Mouse (Mus musculus) MEL (cell line): ENCODE measurements around the gene Cmss1. TPM values are rescaled to one million over a fixed set of nuclear protein-coding genes. Genes with fewer than 3 reads are reported as not detected.

Experiments used
- DNase-seq: peaks from one replicate; pipeline ENCODE4 v3.0.0; 2011; ENCODE audit warnings: low read depth, low spot score
- H3K27ac ChIP-seq: 2 replicates; pipeline ENCODE4 v1.5.1; 2012; ENCODE audit warnings: low read depth, mild to moderate bottlenecking, control low read depth, low read length, moderate library complexity; ENCODE audit not compliant: control insufficient read depth
- H3K27me3 ChIP-seq, 2 experiments: fragments of 150-350 bp in 1 of 2; sonication (generic) in 1 of 2; 2 replicates each; pipeline ENCODE4 v1.6.1; 2012; ENCODE audit warnings: low read length in 2 of 2, mild to moderate bottlenecking in 2 of 2, improper control_type of control experiment in 1 of 2, moderate library complexity in 1 of 2; ENCODE audit not compliant: insufficient read depth in 2 of 2, control insufficient read depth in 1 of 2
- H3K36me3 ChIP-seq, 2 experiments: 2 replicates each; pipeline ENCODE4 v1.6.1; 2012 to 2014; ENCODE audit warnings: low read length in 2 of 2, improper control_type of control experiment in 1 of 2, inconsistent platforms in 1 of 2, mild to moderate bottlenecking in 1 of 2; ENCODE audit not compliant: insufficient read depth in 2 of 2, control insufficient read depth in 1 of 2
- H3K4me1 ChIP-seq, 2 experiments: fragments of 150-350 bp in 1 of 2; sonication (generic) in 1 of 2; 2 replicates each; pipeline ENCODE4 v1.6.1; 2012; ENCODE audit warnings: low read length in 2 of 2, improper control_type of control experiment in 1 of 2, mild to moderate bottlenecking in 1 of 2; ENCODE audit not compliant: insufficient read depth in 2 of 2, control insufficient read depth in 1 of 2
- H3K4me3 ChIP-seq, 2 experiments: fragments of 150-350 bp in 1 of 2; sonication (generic) in 1 of 2; 2 replicates each; pipeline ENCODE4 v1.5.1; 2012; ENCODE audit warnings: low read depth in 2 of 2, low read length in 2 of 2, mild to moderate bottlenecking in 2 of 2, moderate library complexity in 2 of 2, control low read depth in 1 of 2, improper control_type of control experiment in 1 of 2; ENCODE audit not compliant: control insufficient read depth in 1 of 2, insufficient read depth in 1 of 2
- H3K79me2 ChIP-seq: 2 replicates; pipeline ENCODE4 v1.6.1; 2012; ENCODE audit warnings: mild to moderate bottlenecking, low read length, moderate library complexity; ENCODE audit not compliant: control insufficient read depth, poor library complexity, insufficient read depth
- H3K9ac ChIP-seq: 2 replicates; pipeline ENCODE4 v1.6.1; 2012; ENCODE audit warnings: low read depth, mild to moderate bottlenecking, control low read depth, low read length, moderate library complexity; ENCODE audit not compliant: control insufficient read depth, poor library complexity, severe bottlenecking
- H3K9me3 ChIP-seq: fragments of 150-350 bp; sonication (generic); replicated peaks from 2 replicates; pipeline ENCODE4 v1.6.1; 2012; ENCODE audit warnings: mild to moderate bottlenecking, low read length, improper control_type of control experiment, moderate library complexity; ENCODE audit not compliant: insufficient read depth
- BHLHE40 ChIP-seq: IDR thresholded peaks from 2 replicates; pipeline ENCODE4 v1.6.1; 2012; ENCODE audit warnings: low read depth, mild to moderate bottlenecking, inconsistent platforms, low read length, improper control_type of control experiment, borderline replicate concordance
- EP300 ChIP-seq, 2 experiments: IDR thresholded peaks; 2 replicates each; pipeline ENCODE4 v1.6.1; 2011; ENCODE audit warnings: improper control_type of control experiment in 2 of 2, low read length in 2 of 2, low read depth in 1 of 2, mild to moderate bottlenecking in 1 of 2
- ETS1 ChIP-seq: IDR thresholded peaks from 2 replicates; pipeline ENCODE4 v1.6.1; 2012; ENCODE audit warnings: low read depth, mild to moderate bottlenecking, inconsistent platforms, low read length, improper control_type of control experiment, moderate library complexity
- GATA1 ChIP-seq: IDR thresholded peaks from 2 replicates; pipeline ENCODE4 v1.6.1; 2011; ENCODE audit warnings: low read depth, low read length, improper control_type of control experiment
- HCFC1 ChIP-seq: IDR thresholded peaks from 2 replicates; pipeline ENCODE4 v1.6.1; 2012; ENCODE audit warnings: low read depth, mild to moderate bottlenecking, inconsistent platforms, low read length, improper control_type of control experiment, moderate library complexity
- JUND ChIP-seq: IDR thresholded peaks from 2 replicates; pipeline ENCODE4 v1.6.1; 2011; ENCODE audit warnings: low read depth, mild to moderate bottlenecking, improper control_type of control experiment, low read length
- KAT2A ChIP-seq: conservative IDR thresholded peaks from 2 replicates; pipeline ENCODE4 v1.6.1; 2012; ENCODE audit warnings: low read depth, low read length, improper control_type of control experiment, inconsistent platforms
- MAX ChIP-seq: IDR thresholded peaks from 2 replicates; pipeline ENCODE4 v1.6.1; 2011; ENCODE audit warnings: low read length, improper control_type of control experiment
- MEF2A ChIP-seq: IDR thresholded peaks from 2 replicates; pipeline ENCODE4 v1.6.1; 2014; ENCODE audit warnings: low read depth, mild to moderate bottlenecking, inconsistent platforms, low read length, improper control_type of control experiment; ENCODE audit not compliant: poor library complexity, insufficient replicate concordance, severe bottlenecking; ENCODE audit errors: extremely low read depth
- MXI1 ChIP-seq: IDR thresholded peaks from 2 replicates; pipeline ENCODE4 v1.6.1; 2011; ENCODE audit warnings: mild to moderate bottlenecking, low read depth, low read length, improper control_type of control experiment
- MYC ChIP-seq: IDR thresholded peaks from 2 replicates; pipeline ENCODE4 v1.6.1; 2011; ENCODE audit warnings: low read depth, mild to moderate bottlenecking, low read length, improper control_type of control experiment, moderate library complexity
- POLR2A ChIP-seq, 2 experiments: IDR thresholded peaks; 2 replicates each; pipeline ENCODE4 v1.6.1; 2011 to 2012; ENCODE audit warnings: low read length in 2 of 2, mild to moderate bottlenecking in 2 of 2, control low read depth in 1 of 2, improper control_type of control experiment in 1 of 2, low read depth in 1 of 2, moderate library complexity in 1 of 2; ENCODE audit not compliant: control insufficient read depth in 1 of 2, insufficient read depth in 1 of 2, poor library complexity in 1 of 2
- SMC3 ChIP-seq: IDR thresholded peaks from 2 replicates; pipeline ENCODE4 v1.6.1; 2011; ENCODE audit warnings: low read depth, low read length, improper control_type of control experiment
- TBP ChIP-seq: IDR thresholded peaks from 2 replicates; pipeline ENCODE4 v1.8.0; 2011; ENCODE audit warnings: low read depth, low read length, improper control_type of control experiment
- UBTF ChIP-seq: IDR thresholded peaks from 2 replicates; pipeline ENCODE4 v1.6.1; 2012; ENCODE audit warnings: low read depth, mild to moderate bottlenecking, inconsistent platforms, low read length, improper control_type of control experiment, moderate library complexity, borderline replicate concordance; ENCODE audit not compliant: insufficient read depth
- USF1 ChIP-seq: IDR thresholded peaks from 2 replicates; pipeline ENCODE4 v1.6.1; 2014; ENCODE audit warnings: low read depth, mild to moderate bottlenecking, inconsistent platforms, low read length, improper control_type of control experiment, moderate library complexity
- USF2 ChIP-seq, 2 experiments: IDR thresholded peaks; 2 replicates each; pipeline ENCODE4 v1.6.1; 2011 to 2012; ENCODE audit warnings: improper control_type of control experiment in 2 of 2, low read length in 2 of 2, borderline replicate concordance in 1 of 2, inconsistent platforms in 1 of 2, low read depth in 1 of 2, mild to moderate bottlenecking in 1 of 2; ENCODE audit not compliant: insufficient read depth in 1 of 2
- ZMIZ1 ChIP-seq: IDR thresholded peaks from 2 replicates; pipeline ENCODE4 v1.6.1; 2012; ENCODE audit warnings: low read depth, mild to moderate bottlenecking, inconsistent platforms, low read length, improper control_type of control experiment, moderate library complexity
- polyA plus RNA-seq, 2 experiments: library from polyadenylated mRNA; stranded (reverse) in 1 of 2; unstranded in 1 of 2; fragments of >175 nt in 1 of 2; fragments of >200 nt in 1 of 2; gene quantifications; 2 replicates each; pipeline versions ENCODE4 v1.2.1 to v1.2.4; 2012; ENCODE audit warnings: low replicate concordance in 2 of 2, low read depth in 1 of 2; ENCODE audit not compliant: insufficient read length in 2 of 2, insufficient read depth in 1 of 2, missing spikeins in 1 of 2
- total RNA-seq: library from RNA; depleted of rRNA; stranded (reverse); fragments of 300-350 nt; gene quantifications from 2 replicates; pipeline ENCODE4 v1.2.3, GENCODE M21; 2012

The Cmss1 gene
- total and polyA plus RNA-seq, 3 experiments: 80.9 to 94.7 TPM; not detected in 1

- no peak for TF ChIP-seq MEF2A
- no peak for TF ChIP-seq JUND
- peak; percentile 93 for TF ChIP-seq BHLHE40
- TF ChIP-seq USF1: peak; percentile 47; the same call in 1 of the 2 replicates
Measured at GRCm38 (mm10) chr16:57606444-57607227, at the start of gene Cmss1 (continued).

GRCm38 (mm10) chr16:57649888-57650287 is 43.2 kb upstream of the Cmss1 start:
- no peaks in the 10 kb centered on the region for H3K79me2 ChIP-seq
- no peaks in the 10 kb centered on the region for H3K36me3 ChIP-seq
- peaks cover 7 to 12% of the 10 kb centered on the region in 2 experiments for H3K27me3 ChIP-seq
- no peak overlapping the region for H3K27ac ChIP-seq
- TF ChIP-seq MXI1 (no peak), MAX (no peak), JUND (no peak), BHLHE40 (no peak), ZMIZ1 (no peak), KAT2A (no peak), UBTF (no peak), SMC3 (no peak), MYC (no peak), ETS1 (no peak), USF2 (IDR thresholded peaks at IDR 0.05; ENCODE audit: borderline replicate concordance in 1 of 2, insufficient read depth in 1 of 2, low read depth in 1 of 2, low read length in 2 of 2) (no peak), EP300 (IDR thresholded peaks at IDR 0.05; ENCODE audit: low read depth in 1 of 2, low read length in 2 of 2) (no peak), HCFC1 (no peak), POLR2A (IDR thresholded peaks at IDR 0.05; ENCODE audit: control insufficient read depth in 1 of 2, insufficient read depth in 1 of 2, low read depth in 1 of 2, low read length in 2 of 2, poor library complexity in 1 of 2) (no peak), GATA1 (no peak), TBP (no peak)
- DNase-seq: no peak
- no peaks in the 10 kb centered on the region for H3K4me1 ChIP-seq
- H3K9ac ChIP-seq: no peak overlapping the region
- H3K4me3 ChIP-seq: no peak overlapping the region
- H3K9me3 ChIP-seq: no peaks in the 10 kb centered on the region
